Mouse (Mus musculus): ENCODE data around the gene Ddx6. TPM values are rescaled to one million over a fixed set of nuclear protein-coding genes. Genes with fewer than 3 reads are reported as not detected.
A peak's percentile ranks its signal among the peaks of the same experiment; 100 is the strongest.

Gene Ddx6
- total and polyA plus RNA-seq, 2 experiments from 2014 or later: 18.3 to 76.2 TPM

GRCm38 (mm10) chr9:44640646-44641357 is 36.1 kb downstream of the Ddx6 start:
- Histone ChIP-seq H3K27me3 (ENCODE audit: insufficient read depth, low read length) (no peaks in the 10 kb centered on the region), H3K9me3 (ENCODE audit: low read length) (no peaks in the 10 kb centered on the region), H3K4me3 (ENCODE audit: low read depth, low read length) (no peak overlapping the region), H3K36me3 (ENCODE audit: insufficient read depth) (peaks cover 29% of the 10 kb centered on the region), H3K4me2 (ENCODE audit: low read depth) (no peak overlapping the region), H3K4me1 (ENCODE audit: insufficient read depth) (no peaks in the 10 kb centered on the region), H3K27ac (ENCODE audit: low read depth, low read length) (no peak overlapping the region), H3K9ac (no peak overlapping the region)
- DNase-seq (no peak), ATAC-seq (peak; percentile 38; the same call in 1 of the 2 replicates)
- 80% methylated on average over 3 of the region's 3 CpGs for WGBS
- peak; percentile 31; the same call in 1 of the 2 replicates for TF ChIP-seq CTCF (IDR thresholded peaks at IDR 0.05; ENCODE audit: low read depth)

- no peak overlapping the region for H3K4me3 ChIP-seq (ENCODE audit: low read depth, low read length)
- no peaks in the 10 kb centered on the region for H3K9me3 ChIP-seq (ENCODE audit: low read length)
- no peak overlapping the region for H3K9ac ChIP-seq
- H3K27ac ChIP-seq (ENCODE audit: low read depth, low read length): no peak overlapping the region
- no peaks in the 10 kb centered on the region for H3K27me3 ChIP-seq (ENCODE audit: insufficient read depth, low read length)
- H3K36me3 ChIP-seq (ENCODE audit: insufficient read depth): peaks cover 21% of the 10 kb centered on the region
- H3K4me1 ChIP-seq (ENCODE audit: insufficient read depth): no peaks in the 10 kb centered on the region
- ATAC-seq (no peak), DNase-seq (no peak)
- TF ChIP-seq CTCF (IDR thresholded peaks at IDR 0.05; ENCODE audit: low read depth): no peak
- H3K4me2 ChIP-seq (ENCODE audit: low read depth): no peak overlapping the region
- 90% methylated on average over 2 of the region's 2 CpGs for WGBS
Measured at GRCm38 (mm10) chr9:44641616-44642015, 36.9 kb downstream of the Ddx6 start.

- Histone ChIP-seq H3K9me3 (ENCODE audit: low read length) (no peaks in the 10 kb centered on the region), H3K4me2 (ENCODE audit: low read depth) (no peak overlapping the region)
- WGBS: 96% methylated on average over 7 of the region's 7 CpGs
Measured at GRCm38 (mm10) chr9:44643103-44643502, 38.4 kb downstream of the Ddx6 start.

GRCm38 (mm10) chr9:44644186-44644585 is 39.5 kb downstream of the Ddx6 start:
- DNase-seq (no peak), ATAC-seq (no peak)
- Histone ChIP-seq H3K27ac (ENCODE audit: low read depth, low read length) (no peak overlapping the region), H3K36me3 (ENCODE audit: insufficient read depth) (no peaks in the 10 kb centered on the region), H3K4me2 (ENCODE audit: low read depth) (no peak overlapping the region), H3K4me1 (ENCODE audit: insufficient read depth) (no peaks in the 10 kb centered on the region), H3K9ac (no peak overlapping the region), H3K4me3 (ENCODE audit: low read depth, low read length) (no peak overlapping the region), H3K27me3 (ENCODE audit: insufficient read depth, low read length) (no peaks in the 10 kb centered on the region), H3K9me3 (ENCODE audit: low read length) (no peaks in the 10 kb centered on the region)
- WGBS: 94% methylated on average over 2 of the region's 2 CpGs
- no peak for TF ChIP-seq CTCF (IDR thresholded peaks at IDR 0.05; ENCODE audit: low read depth)

More at GRCm38 (mm10) chr9:44643103-44643502, 38.4 kb downstream of the Ddx6 start:
- Histone ChIP-seq H3K27me3 (ENCODE audit: insufficient read depth, low read length) (no peaks in the 10 kb centered on the region), H3K36me3 (ENCODE audit: insufficient read depth) (peaks cover 6% of the 10 kb centered on the region), H3K27ac (ENCODE audit: low read depth, low read length) (no peak overlapping the region), H3K4me1 (ENCODE audit: insufficient read depth) (no peaks in the 10 kb centered on the region), H3K9ac (no peak overlapping the region), H3K4me3 (ENCODE audit: low read depth, low read length) (no peak overlapping the region)
- DNase-seq (no peak), ATAC-seq (no peak)
- no peak for TF ChIP-seq CTCF (IDR thresholded peaks at IDR 0.05; ENCODE audit: low read depth)

- Histone ChIP-seq H3K27me3 (ENCODE audit: insufficient read depth, low read length) (no peaks in the 10 kb centered on the region), H3K27ac (ENCODE audit: low read depth, low read length) (no peak overlapping the region), H3K4me2 (ENCODE audit: low read depth) (no peak overlapping the region), H3K9ac (no peak overlapping the region), H3K4me3 (ENCODE audit: low read depth, low read length) (no peak overlapping the region), H3K36me3 (ENCODE audit: insufficient read depth) (no peaks in the 10 kb centered on the region), H3K9me3 (ENCODE audit: low read length) (no peaks in the 10 kb centered on the region), H3K4me1 (ENCODE audit: insufficient read depth) (no peaks in the 10 kb centered on the region)
- 73% methylated on average over 5 of the region's 5 CpGs for WGBS
- TF ChIP-seq CTCF (IDR thresholded peaks at IDR 0.05; ENCODE audit: low read depth): no peak
- DNase-seq (no peak), ATAC-seq (no peak)
Measured at GRCm38 (mm10) chr9:44645481-44645880, 40.8 kb downstream of the Ddx6 start.

GRCm38 (mm10) chr9:44645924-44646323 is 41.2 kb downstream of the Ddx6 start:
- ATAC-seq (no peak), DNase-seq (no peak)
- Histone ChIP-seq H3K4me3 (ENCODE audit: low read depth, low read length) (no peak overlapping the region), H3K4me1 (ENCODE audit: insufficient read depth) (no peaks in the 10 kb centered on the region), H3K9ac (no peak overlapping the region), H3K27ac (ENCODE audit: low read depth, low read length) (no peak overlapping the region), H3K36me3 (ENCODE audit: insufficient read depth) (no peaks in the 10 kb centered on the region), H3K27me3 (ENCODE audit: insufficient read depth, low read length) (no peaks in the 10 kb centered on the region), H3K9me3 (ENCODE audit: low read length) (no peaks in the 10 kb centered on the region), H3K4me2 (ENCODE audit: low read depth) (no peak overlapping the region)
- no peak for TF ChIP-seq CTCF (IDR thresholded peaks at IDR 0.05; ENCODE audit: low read depth)
- 76% methylated on average over 15 of the region's 15 CpGs for WGBS

- H3K9ac ChIP-seq: no peak overlapping the region
- DNase-seq (no peak), ATAC-seq (no peak)
- TF ChIP-seq CTCF (IDR thresholded peaks at IDR 0.05; ENCODE audit: low read depth): no peak
- H3K4me1 ChIP-seq (ENCODE audit: insufficient read depth): no peaks in the 10 kb centered on the region
- no peak overlapping the region for H3K4me3 ChIP-seq (ENCODE audit: low read depth, low read length)
- no peak overlapping the region for H3K27ac ChIP-seq (ENCODE audit: low read depth, low read length)
- WGBS: 88% methylated on average over 6 of the region's 6 CpGs
- no peaks in the 10 kb centered on the region for H3K9me3 ChIP-seq (ENCODE audit: low read length)
- H3K27me3 ChIP-seq (ENCODE audit: insufficient read depth, low read length): no peaks in the 10 kb centered on the region
- no peak overlapping the region for H3K4me2 ChIP-seq (ENCODE audit: low read depth)
- no peaks in the 10 kb centered on the region for H3K36me3 ChIP-seq (ENCODE audit: insufficient read depth)
Measured at GRCm38 (mm10) chr9:44646366-44646765, 41.7 kb downstream of the Ddx6 start.

Measured in forebrain, postnatal 0 days (tissue).